Mouse (Mus musculus) heart, embryonic 16.5 days (tissue): Measurements from ENCODE around the gene Pax1. TPM values are rescaled to one million over a fixed set of nuclear protein-coding genes. Genes with fewer than 3 reads are reported as not detected.
A peak's percentile ranks its signal among the peaks of the same experiment; 100 is the strongest.

Source experiments
- ATAC-seq: fragments of 200-750 bp; cut with Nextera tagmentation; replicated peaks from 2 replicates; pipeline ENCODE4 v1.8.0; 2017; ENCODE audit warnings: moderate number of reproducible peaks; ENCODE audit not compliant: insufficient read depth, low FRiP score; ENCODE audit errors: extremely low read depth
- H3K27ac ChIP-seq: fragments of 300-500 bp; sonication (generic); 2 replicates; pipeline ENCODE4 v1.5.1; 2014; ENCODE audit warnings: mild to moderate bottlenecking, low read length, control low read depth, moderate library complexity
- H3K27me3 ChIP-seq: fragments of 300-500 bp; sonication (generic); 2 replicates; pipeline ENCODE4 v1.6.1; 2014; ENCODE audit warnings: low read length, mixed read lengths; ENCODE audit not compliant: control insufficient read depth, insufficient read depth
- H3K36me3 ChIP-seq: fragments of 300-500 bp; sonication (generic); 2 replicates; pipeline ENCODE4 v1.6.1; 2014; ENCODE audit not compliant: control insufficient read depth, insufficient read depth
- H3K4me1 ChIP-seq: fragments of 300-500 bp; sonication (generic); 2 replicates; pipeline ENCODE4 v1.6.1; 2014; ENCODE audit warnings: low read length, mixed read lengths; ENCODE audit not compliant: control insufficient read depth, insufficient read depth
- H3K4me2 ChIP-seq: fragments of 300-500 bp; sonication (generic); 2 replicates; pipeline ENCODE4 v1.6.1; 2014; ENCODE audit warnings: low read depth, mild to moderate bottlenecking, control low read depth, low read length
- H3K4me3 ChIP-seq: fragments of 300-500 bp; sonication (generic); 2 replicates; pipeline ENCODE4 v1.5.1; 2014; ENCODE audit warnings: mild to moderate bottlenecking, control low read depth, low read length
- H3K9ac ChIP-seq: fragments of 300-500 bp; sonication (generic); 2 replicates; pipeline ENCODE4 v1.6.1; 2014; ENCODE audit warnings: low read length, control low read depth
- H3K9me3 ChIP-seq: fragments of 300-500 bp; sonication (generic); replicated peaks from 2 replicates; pipeline ENCODE4 v1.6.1; 2016; ENCODE audit warnings: low read length; ENCODE audit not compliant: control insufficient read depth
- WGBS: fragments of 180-500 bp; shearing (Covaris S2); extraction: QIAGEN DNeasy Blood & Tissue Kit; methylation state at CpG from one replicate; pipeline ENCODE4 v1.1.7; 2014; 5-methylcytosine and 5-hydroxymethylcytosine counted together
- polyA plus RNA-seq: library from polyadenylated mRNA; unstranded; fragments of >200 nt; fragmentation: Nextera tagmentation; extraction: Ambion mirVana; gene quantifications from 2 replicates; pipeline ENCODE4 v1.2.1, GENCODE M21; 2015

Gene Pax1
- polyA plus RNA-seq: 6.6 and 10.1 TPM in 2 replicates

DNA sequence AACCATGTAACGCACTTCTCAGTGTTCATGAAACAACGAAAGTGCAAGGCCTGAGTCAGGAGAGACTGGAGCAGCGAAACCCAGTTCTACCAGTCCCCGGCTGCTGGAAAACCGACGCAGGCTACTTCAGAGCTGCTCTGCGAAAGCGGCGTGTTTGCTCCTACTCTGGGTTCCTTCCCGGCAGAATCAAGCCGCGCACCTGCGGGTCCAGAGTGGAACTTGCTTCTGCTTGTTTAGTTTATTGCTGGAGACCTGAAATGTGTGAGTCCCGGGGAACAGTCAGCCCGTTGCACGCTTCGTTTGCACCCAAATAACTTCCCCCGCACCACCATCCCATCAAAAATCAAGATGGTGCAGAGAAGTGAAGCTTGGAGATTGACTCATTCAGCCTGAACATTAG, at the start of gene Pax1:
Gene Pax1 (plus strand): TSS at position 345 of the 400 bp plus-strand sequence.
- no peak within 1 kb of the TSS for H3K9ac ChIP-seq
- H3K4me1 ChIP-seq: peaks cover 4% of the 10 kb centered on the region
- H3K27ac ChIP-seq: no peak within 1 kb of the TSS
- peaks cover 93% of the 10 kb centered on the region for H3K27me3 ChIP-seq
- no peaks in the 10 kb centered on the region for H3K9me3 ChIP-seq
- WGBS: 2% methylated on average over 18 of the region's 18 CpGs
- H3K36me3 ChIP-seq: no peaks in the 10 kb centered on the region
- ATAC-seq: no peak
- peak within 1 kb of the TSS; percentile 5; the same call in 1 of the 2 replicates for H3K4me2 ChIP-seq
- peak within 1 kb of the TSS; percentile 30 for H3K4me3 ChIP-seq

DNA sequence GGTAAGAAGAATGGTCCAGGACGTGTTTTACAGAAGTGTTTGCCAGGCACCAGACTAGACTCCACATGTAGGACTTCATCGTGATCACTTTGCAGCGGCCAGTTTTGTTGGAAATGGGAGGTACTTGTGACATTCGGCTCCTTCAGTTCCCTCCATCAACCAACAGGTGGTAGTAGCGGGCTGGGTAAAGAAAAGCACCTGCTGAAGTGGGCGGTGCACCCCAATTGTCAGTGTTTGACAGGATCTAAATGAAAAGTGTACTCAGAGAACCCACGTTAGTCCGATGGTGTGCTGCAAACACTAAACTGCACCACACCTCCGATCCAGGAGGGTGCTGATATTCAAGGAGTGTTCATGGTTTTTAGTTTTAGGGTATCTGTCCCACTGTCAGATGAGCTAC, 40.7 kb upstream of the Pax1 start:
- Histone ChIP-seq H3K27ac (no peak overlapping the region), H3K4me3 (no peak overlapping the region), H3K4me1 (no peaks in the 10 kb centered on the region), H3K36me3 (no peaks in the 10 kb centered on the region), H3K4me2 (no peak overlapping the region), H3K27me3 (peaks cover 13% of the 10 kb centered on the region), H3K9ac (no peak overlapping the region), H3K9me3 (no peaks in the 10 kb centered on the region)
- no peak for ATAC-seq
- WGBS: 10% methylated on average over 9 of the region's 9 CpGs

DNA sequence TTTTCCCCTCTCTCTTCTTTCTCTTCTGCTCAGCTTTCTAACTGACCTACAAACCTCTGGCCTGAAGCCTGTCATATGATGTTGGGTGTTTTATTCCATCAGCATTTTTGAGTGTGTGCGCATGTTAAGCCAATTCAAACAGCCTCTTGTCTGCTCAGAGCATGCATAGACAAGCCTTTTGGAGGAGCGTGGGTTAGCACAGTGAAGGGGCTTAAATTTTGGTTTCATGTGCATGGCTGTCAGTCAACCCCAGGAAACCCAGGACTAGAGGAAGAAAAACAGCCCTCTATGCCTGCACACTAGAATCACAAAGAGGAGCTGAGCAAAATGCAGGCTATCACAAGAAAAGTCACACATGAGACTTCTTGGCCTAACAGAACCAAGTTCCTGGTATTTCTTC, 36.5 kb upstream of the Pax1 start:
- 83% methylated on average over 2 of the region's 2 CpGs for WGBS
- no peak overlapping the region for H3K9ac ChIP-seq
- H3K36me3 ChIP-seq: no peaks in the 10 kb centered on the region
- no peaks in the 10 kb centered on the region for H3K9me3 ChIP-seq
- no peak overlapping the region for H3K27ac ChIP-seq
- peaks cover 11% of the 10 kb centered on the region for H3K27me3 ChIP-seq
- H3K4me1 ChIP-seq: no peaks in the 10 kb centered on the region
- ATAC-seq: peak; percentile 23; the same call in 1 of the 2 replicates
- H3K4me2 ChIP-seq: no peak overlapping the region
- H3K4me3 ChIP-seq: no peak overlapping the region

DNA sequence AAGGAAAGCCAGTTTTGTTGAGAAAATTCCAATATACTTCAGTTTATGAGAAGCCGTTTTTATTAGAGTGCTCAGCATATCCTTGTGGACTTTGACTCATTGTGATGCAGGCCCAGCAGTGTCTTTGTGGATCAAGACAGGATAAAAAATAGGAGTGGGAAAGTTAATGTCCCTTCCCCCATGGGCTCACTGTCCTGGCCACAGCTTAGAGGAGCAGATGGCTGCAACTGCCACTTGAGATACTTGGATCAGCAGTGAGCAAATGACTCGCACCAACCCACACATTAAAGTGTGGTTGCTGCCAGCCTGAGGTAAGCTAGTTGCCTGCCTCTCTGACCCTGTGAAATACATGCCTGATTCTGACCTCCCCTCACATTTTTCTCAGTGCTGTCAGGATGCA, 29.0 kb upstream of the Pax1 start:
- H3K27ac ChIP-seq: no peak overlapping the region
- no peak overlapping the region for H3K4me3 ChIP-seq
- no peak overlapping the region for H3K4me2 ChIP-seq
- H3K9me3 ChIP-seq: no peaks in the 10 kb centered on the region
- H3K36me3 ChIP-seq: no peaks in the 10 kb centered on the region
- 70% methylated on average over 2 of the region's 2 CpGs for WGBS
- H3K27me3 ChIP-seq: no peaks in the 10 kb centered on the region
- H3K4me1 ChIP-seq: no peaks in the 10 kb centered on the region
- ATAC-seq: no peak
- H3K9ac ChIP-seq: no peak overlapping the region

DNA sequence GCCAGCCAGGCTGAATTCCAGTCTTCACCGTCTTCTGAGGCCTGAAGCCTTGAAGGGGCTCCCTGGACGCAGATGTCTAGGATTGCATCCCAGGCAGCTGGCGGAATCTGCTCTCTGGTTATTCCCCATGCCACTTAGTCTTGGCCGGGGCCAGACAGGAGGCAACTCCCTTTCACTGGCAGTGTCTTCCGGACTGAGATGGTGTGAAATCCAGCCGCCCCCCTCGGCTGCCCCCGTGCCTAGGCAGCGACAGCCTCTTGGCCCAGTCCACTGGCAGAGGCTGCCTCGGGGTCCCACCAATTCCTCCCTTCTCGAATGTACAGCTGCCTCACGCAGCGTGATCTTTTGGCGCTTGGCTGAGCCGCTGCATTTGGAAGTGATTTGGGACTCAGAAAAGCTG, 23.0 kb upstream of the Pax1 start:
- ATAC-seq: no peak
- Histone ChIP-seq H3K9ac (no peak overlapping the region), H3K27me3 (no peaks in the 10 kb centered on the region), H3K27ac (no peak overlapping the region), H3K4me1 (no peaks in the 10 kb centered on the region), H3K4me3 (no peak overlapping the region), H3K36me3 (no peaks in the 10 kb centered on the region), H3K9me3 (no peaks in the 10 kb centered on the region), H3K4me2 (no peak overlapping the region)
- 53% methylated on average over 15 of the region's 15 CpGs for WGBS

DNA sequence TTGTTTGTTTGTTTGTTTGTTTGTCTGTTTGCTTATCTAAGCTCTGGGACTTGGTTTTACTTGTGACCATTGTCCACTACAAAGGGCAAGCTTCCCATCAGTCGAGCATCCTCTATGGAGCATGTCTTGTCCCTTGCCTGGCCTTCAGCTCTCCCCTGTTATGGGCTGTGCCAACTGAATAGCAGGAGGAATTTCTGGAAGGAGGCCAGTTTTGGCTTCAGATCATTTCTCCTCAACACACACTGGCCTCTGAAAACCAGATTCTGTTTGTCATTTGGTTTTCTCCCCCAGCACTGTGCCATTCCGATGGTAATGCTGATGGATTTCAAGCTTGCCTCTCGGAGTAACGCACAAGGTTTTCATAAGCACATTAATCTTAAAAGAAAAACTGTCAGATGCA, 21.9 kb upstream of the Pax1 start:
- Histone ChIP-seq H3K27ac (no peak overlapping the region), H3K9me3 (no peaks in the 10 kb centered on the region), H3K4me1 (no peaks in the 10 kb centered on the region), H3K36me3 (no peaks in the 10 kb centered on the region), H3K27me3 (no peaks in the 10 kb centered on the region), H3K4me2 (no peak overlapping the region), H3K4me3 (no peak overlapping the region), H3K9ac (no peak overlapping the region)
- ATAC-seq: no peak
- 60% methylated on average over 4 of the region's 4 CpGs for WGBS

DNA sequence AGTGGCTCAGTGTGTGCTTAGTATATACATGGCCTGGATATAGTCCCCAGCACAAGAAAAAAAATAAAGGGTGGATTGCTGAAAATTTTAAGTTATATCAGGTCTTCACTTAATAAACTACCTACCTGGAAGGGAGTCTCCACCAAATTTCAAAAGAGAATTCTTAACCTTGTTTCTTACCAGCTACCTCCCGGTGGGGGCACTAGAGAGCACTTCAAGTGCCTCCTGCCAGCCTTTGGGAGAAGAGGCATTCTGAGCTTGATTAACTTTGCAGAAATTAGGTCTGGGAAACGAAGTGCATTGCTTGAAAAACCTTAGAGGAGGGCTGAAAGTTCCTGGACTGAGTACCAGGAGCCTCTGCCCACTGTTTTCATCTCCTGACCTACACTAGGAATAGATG, 19.5 kb upstream of the Pax1 start:
- H3K4me1 ChIP-seq: no peaks in the 10 kb centered on the region
- H3K9me3 ChIP-seq: no peaks in the 10 kb centered on the region
- no peak overlapping the region for H3K27ac ChIP-seq
- H3K4me3 ChIP-seq: no peak overlapping the region
- no peak overlapping the region for H3K9ac ChIP-seq
- H3K27me3 ChIP-seq: no peaks in the 10 kb centered on the region
- no peaks in the 10 kb centered on the region for H3K36me3 ChIP-seq
- WGBS: 23% methylated on average over 2 of the region's 2 CpGs
- H3K4me2 ChIP-seq: no peak overlapping the region
- no peak for ATAC-seq

DNA sequence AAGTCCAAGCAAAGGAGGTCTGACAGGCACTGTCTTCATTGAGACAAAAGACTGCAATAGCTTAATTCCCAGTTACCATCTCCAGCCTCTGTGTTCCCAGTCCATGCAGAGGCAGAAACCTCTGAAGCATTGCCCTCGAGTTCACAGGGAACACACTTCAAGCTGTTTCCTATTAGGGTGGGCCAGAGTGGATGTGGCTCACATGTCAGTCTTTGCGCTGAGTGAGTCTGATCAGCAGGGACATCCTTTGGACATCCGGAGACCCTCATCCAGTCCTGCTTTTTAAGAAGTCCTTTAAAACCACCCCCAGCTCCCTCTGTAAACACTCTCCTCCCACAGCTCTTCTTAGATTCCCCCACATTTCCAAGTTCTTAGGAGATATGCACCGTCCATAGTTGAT, 2.0 kb upstream of the Pax1 start:
- Histone ChIP-seq H3K36me3 (no peaks in the 10 kb centered on the region), H3K9me3 (no peaks in the 10 kb centered on the region), H3K27me3 (peaks cover 87% of the 10 kb centered on the region), H3K4me2 (no peak overlapping the region), H3K27ac (no peak overlapping the region), H3K4me3 (no peak overlapping the region), H3K4me1 (no peaks in the 10 kb centered on the region; the same call in 1 of the 2 replicates), H3K9ac (no peak overlapping the region)
- no peak for ATAC-seq
- WGBS: 2% methylated on average over 4 of the region's 4 CpGs

DNA sequence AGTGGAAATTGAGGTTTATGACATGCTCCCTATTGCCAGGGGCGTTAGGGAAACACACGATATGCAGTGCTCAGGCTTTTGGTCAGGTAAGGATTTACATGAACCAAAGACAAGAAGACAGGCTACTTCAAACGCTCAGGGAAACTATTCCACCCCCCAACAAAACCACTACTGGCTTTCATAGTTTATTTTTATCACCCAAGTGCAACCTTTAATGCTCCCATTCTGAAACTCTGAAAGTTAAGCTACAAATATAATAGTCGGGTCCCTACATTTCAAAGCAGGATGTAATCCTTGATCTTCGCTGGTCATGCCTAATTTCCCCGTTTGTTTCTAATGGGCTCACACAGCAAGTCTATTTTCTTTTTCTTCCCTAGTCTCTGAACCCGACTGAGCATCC, 1.3 kb upstream of the Pax1 start:
- Histone ChIP-seq H3K36me3 (no peaks in the 10 kb centered on the region), H3K4me1 (peaks cover 4% of the 10 kb centered on the region), H3K4me2 (no peak overlapping the region), H3K9ac (no peak overlapping the region), H3K9me3 (no peaks in the 10 kb centered on the region), H3K27ac (no peak overlapping the region), H3K27me3 (peaks cover 91% of the 10 kb centered on the region), H3K4me3 (no peak overlapping the region)
- 5% methylated on average over 7 of the region's 7 CpGs for WGBS
- no peak for ATAC-seq

DNA sequence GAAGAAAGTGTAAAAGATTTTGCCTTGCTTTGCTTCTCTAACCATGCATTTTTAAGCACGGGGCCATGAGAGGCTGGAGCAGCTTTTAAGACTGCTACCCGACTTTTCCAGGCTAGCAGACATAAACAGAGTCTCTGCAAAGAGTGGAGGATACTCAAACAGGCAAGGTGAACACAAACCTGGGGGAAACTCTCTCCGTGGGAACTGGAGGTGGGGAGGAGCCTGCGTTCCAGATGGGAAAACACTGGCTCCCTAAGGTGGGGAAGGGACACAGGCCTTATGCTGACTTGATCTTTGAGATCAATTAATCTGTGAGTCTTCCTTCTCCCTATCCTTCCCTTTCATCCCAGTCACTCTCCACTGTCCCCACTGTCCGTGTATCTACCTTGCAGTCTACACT, 869 bp upstream of the Pax1 start:
- Histone ChIP-seq H3K4me2 (no peak overlapping the region), H3K36me3 (no peaks in the 10 kb centered on the region), H3K27ac (no peak overlapping the region), H3K4me1 (peaks cover 4% of the 10 kb centered on the region), H3K9me3 (no peaks in the 10 kb centered on the region), H3K27me3 (peaks cover 93% of the 10 kb centered on the region), H3K4me3 (no peak overlapping the region), H3K9ac (no peak overlapping the region)
- WGBS: 2% methylated on average over 5 of the region's 5 CpGs
- no peak for ATAC-seq
